Mouse (Mus musculus): ENCODE measurements at regions not wholly inside any gene's neighbourhood (a gene's known extent, or its start where the extent isn't known, plus 50 kb on each side); places are given as distances from the start of the nearest gene placed in this dataset.

GRCm38 (mm10) chr4:152959627-152960230 lies 482.1 kb upstream of the Kcnab2 start:
- TF ChIP-seq SRF (IDR thresholded peaks at IDR 0.05; ENCODE audit: control insufficient read depth, insufficient read length, low read depth) (no peak), POLR2AphosphoS2 (IDR thresholded peaks at IDR 0.05; ENCODE audit: insufficient read length, low read depth) (no peak), POLR2A (IDR thresholded peaks at IDR 0.05; ENCODE audit: insufficient read length, low read depth) (no peak)

Data from myocyte (in vitro differentiated cells).